Mouse (Mus musculus) liver, embryonic 12.5 days (tissue): Measurements from ENCODE around the gene Phyhd1. TPM values are rescaled to one million over a fixed set of nuclear protein-coding genes. Genes with fewer than 3 reads are reported as not detected.

Source experiments
- polyA plus RNA-seq: library from polyadenylated mRNA; unstranded; fragments of >200 nt; fragmentation: Nextera tagmentation; extraction: Ambion mirVana; gene quantifications from 2 replicates; pipeline ENCODE4 v1.2.1, GENCODE M21; 2016

Phyhd1 gene
- polyA plus RNA-seq, 1 experiment from 2014 or later, result 7.4 TPM

Other genes starting within 250 kb of the Phyhd1 start
- 13.2 and 15.4 TPM in 2 replicates for gene Wdr34, start 217.3 kb upstream of the Phyhd1 start, polyA plus RNA-seq
- 409 and 423 TPM in 2 replicates for gene Set, start 208.8 kb upstream of the Phyhd1 start, polyA plus RNA-seq
- gene Pkn3, start 188.5 kb upstream of the Phyhd1 start, polyA plus RNA-seq, result 4.6 and 5.1 TPM in 2 replicates
- 29.7 and 31.0 TPM in 2 replicates for gene Zdhhc12, start 172.6 kb upstream of the Phyhd1 start, polyA plus RNA-seq
- 4.3 and 4.4 TPM in 2 replicates for gene Zer1, start 141.6 kb upstream of the Phyhd1 start, polyA plus RNA-seq
- 2.9 and 3.3 TPM in 2 replicates for gene Tbc1d13, start 132.5 kb upstream of the Phyhd1 start, polyA plus RNA-seq
- gene Endog, start 94.7 kb upstream of the Phyhd1 start, polyA plus RNA-seq, result 23.0 and 23.3 TPM in 2 replicates
- 54.4 and 55.1 TPM in 2 replicates for gene Spout1, start 87.7 kb upstream of the Phyhd1 start, polyA plus RNA-seq
- 11.3 and 11.4 TPM in 2 replicates for gene Kyat1, start 60.4 kb upstream of the Phyhd1 start, polyA plus RNA-seq
- 12.8 and 13.9 TPM in 2 replicates for gene Lrrc8a, start 28.5 kb upstream of the Phyhd1 start, polyA plus RNA-seq
- 0.11 and 0.12 TPM in 2 replicates for gene Gm28035, start 25.6 kb upstream of the Phyhd1 start, polyA plus RNA-seq
- not detected in 2 replicates for gene Gm28038, start 14.8 kb downstream of the Phyhd1 start, polyA plus RNA-seq
- 15.5 and 17.5 TPM in 2 replicates for gene Dolk, start 20.1 kb downstream of the Phyhd1 start, polyA plus RNA-seq
- gene Nup188, start 20.2 kb downstream of the Phyhd1 start, polyA plus RNA-seq, result 23.9 and 25.8 TPM in 2 replicates
- gene Sh3glb2, start 93.1 kb downstream of the Phyhd1 start, polyA plus RNA-seq, result 30.3 and 33.7 TPM in 2 replicates
- gene Miga2, start 98.0 kb downstream of the Phyhd1 start, polyA plus RNA-seq, result 12.7 and 13.6 TPM in 2 replicates
- gene Dolpp1, start 126.1 kb downstream of the Phyhd1 start, polyA plus RNA-seq, result 23.5 and 24.3 TPM in 2 replicates
- gene Crat, start 149.6 kb downstream of the Phyhd1 start, polyA plus RNA-seq, result 26.0 and 28.6 TPM in 2 replicates
- gene Ptpa, start 149.8 kb downstream of the Phyhd1 start, polyA plus RNA-seq, result 168 and 173 TPM in 2 replicates
- 0.44 and 0.59 TPM in 2 replicates for gene Ier5l, start 208.0 kb downstream of the Phyhd1 start, polyA plus RNA-seq